Mouse (Mus musculus) spleen, postnatal 36 days (tissue): ENCODE results near the gene Thsd1.
"Not testable (repeated sequence)": the region's sequence is repeated elsewhere in the genome, so short reads cannot be mapped to it uniquely, and the experiment has no call there.

Experiments
- DNase-seq, 2 experiments: peaks; one replicate each; pipeline ENCODE4 v3.0.0; 2022; ENCODE audit warnings: low spot score in 2 of 2, mixed read lengths in 1 of 2

The Thsd1 gene

GRCm38 (mm10) chr8:22264787-22265186 lies 37.7 kb downstream of the Thsd1 start:
- no peak for DNase-seq

- DNase-seq, result no peak
These were observed 38.1 kb downstream of the Thsd1 start for GRCm38 (mm10) chr8:22265194-22265593.

- no peak for DNase-seq
These were observed 39.7 kb downstream of the Thsd1 start for GRCm38 (mm10) chr8:22266809-22267208.

- DNase-seq, result no peak
These were observed 46.0 kb downstream of the Thsd1 start for GRCm38 (mm10) chr8:22273142-22273541.

- no peak for DNase-seq
These were observed 47.5 kb downstream of the Thsd1 start for GRCm38 (mm10) chr8:22274641-22275040.

GRCm38 (mm10) chr8:22282999-22283491 lies 55.9 kb downstream of the Thsd1 start, which contains the start of gene Tpte:
Gene Tpte, plus strand, starts transcription at chr8:22283441.
- DNase-seq, result no peak

- DNase-seq, result no peak
These were observed 75.2 kb downstream of the Thsd1 start for GRCm38 (mm10) chr8:22302326-22302725.

- no peak for DNase-seq
These were observed 75.8 kb downstream of the Thsd1 start for GRCm38 (mm10) chr8:22302896-22303306.

GRCm38 (mm10) chr8:22304045-22304444 lies 76.9 kb downstream of the Thsd1 start:
- DNase-seq, result not testable (repeated sequence)

GRCm38 (mm10) chr8:22306999-22307398 lies 79.9 kb downstream of the Thsd1 start:
- no peak for DNase-seq
